Mouse (Mus musculus) embryo, embryonic 10.5 days (tissue): Measurements from ENCODE around the gene Gm27027.

Experiments used
- DNase-seq: peaks from one replicate; pipeline ENCODE4 v3.0.0-alpha.2; 2015; ENCODE audit warnings: low spot score

The Gm27027 gene

GRCm38 (mm10) chr2:93996254-93996653 is at the start of gene Gm27027:
Gm27027 (minus strand) TSS chr2:93996354.
- DNase-seq: no peak

GRCm38 (mm10) chr2:94045411-94046090 is 49.4 kb upstream of the Gm27027 start:
- DNase-seq: no peak

GRCm38 (mm10) chr2:94044174-94044573 is 48.0 kb upstream of the Gm27027 start:
- DNase-seq: no peak

GRCm38 (mm10) chr2:94043662-94044061 is 47.5 kb upstream of the Gm27027 start:
- peak; percentile 53 for DNase-seq

- DNase-seq: no peak
Observed at GRCm38 (mm10) chr2:94042461-94042860, 46.3 kb upstream of the Gm27027 start.

- DNase-seq: no peak
Observed at GRCm38 (mm10) chr2:94040391-94041125, 44.4 kb upstream of the Gm27027 start.

GRCm38 (mm10) chr2:94035428-94036331 is 39.5 kb upstream of the Gm27027 start:
- DNase-seq: peak; percentile 81

- DNase-seq: no peak
Observed at GRCm38 (mm10) chr2:94030602-94031001, 34.4 kb upstream of the Gm27027 start.

GRCm38 (mm10) chr2:94024637-94025036 is 28.5 kb upstream of the Gm27027 start:
- no peak for DNase-seq

- DNase-seq: peak; percentile 96
Observed at GRCm38 (mm10) chr2:94010335-94011291, 14.5 kb upstream of the Gm27027 start, which contains the start of gene Alkbh3. Alkbh3 (minus strand) TSS chr2:94010807.

GRCm38 (mm10) chr2:94002331-94002730 is 6.2 kb upstream of the Gm27027 start:
- DNase-seq: peak; percentile 93

- DNase-seq: no peak
Observed at GRCm38 (mm10) chr2:94001918-94002317, 5.8 kb upstream of the Gm27027 start.

GRCm38 (mm10) chr2:94001411-94001810 is 5.3 kb upstream of the Gm27027 start:
- DNase-seq: no peak

- no peak for DNase-seq
Observed at GRCm38 (mm10) chr2:93992810-93993209, 3.3 kb downstream of the Gm27027 start.

GRCm38 (mm10) chr2:93992259-93992658 is 3.9 kb downstream of the Gm27027 start:
- DNase-seq: peak; percentile 21

- DNase-seq: no peak
Observed at GRCm38 (mm10) chr2:93991336-93991735, 4.8 kb downstream of the Gm27027 start.

- no peak for DNase-seq
Observed at GRCm38 (mm10) chr2:93988440-93988839, 7.7 kb downstream of the Gm27027 start.

GRCm38 (mm10) chr2:93982457-93983235 is 13.5 kb downstream of the Gm27027 start:
- DNase-seq: no peak

GRCm38 (mm10) chr2:93979249-93980120 is 16.7 kb downstream of the Gm27027 start:
- no peak for DNase-seq
